Mouse (Mus musculus) E14TG2a.4 (cell line): Measurements from ENCODE around the gene Prpf39.
A peak's percentile ranks its signal among the peaks of the same experiment; 100 is the strongest.

Source experiments
- H3K27me3 ChIP-seq: 2 replicates; pipeline ENCODE4 v1.6.1; 2014; ENCODE audit warnings: low read length, control low read depth; ENCODE audit not compliant: insufficient read depth
- H3K36me3 ChIP-seq: 2 replicates; pipeline ENCODE4 v1.6.1; 2014; ENCODE audit warnings: low read length, control low read depth; ENCODE audit not compliant: insufficient read depth
- H3K4me1 ChIP-seq: replicated peaks from 2 replicates; pipeline ENCODE4 v1.6.1; 2014; ENCODE audit warnings: low read depth, low read length, control low read depth
- H3K4me3 ChIP-seq: replicated peaks from 2 replicates; pipeline ENCODE4 v1.5.1; 2014; ENCODE audit warnings: mild to moderate bottlenecking, low read length
- H3K9me3 ChIP-seq: 2 replicates; pipeline ENCODE4 v1.6.1; 2014; ENCODE audit warnings: low read length, control low read depth
- CTCF ChIP-seq: conservative IDR thresholded peaks from 2 replicates; pipeline ENCODE4 v1.5.1; 2014; ENCODE audit warnings: low read length
- NANOG ChIP-seq: IDR thresholded peaks from 2 replicates; pipeline ENCODE4 v1.6.1; 2014; ENCODE audit warnings: borderline replicate concordance, low read length, mixed read lengths
- POU5F1 ChIP-seq: IDR thresholded peaks from 2 replicates; pipeline ENCODE4 v1.6.1; 2014; ENCODE audit warnings: low read length, borderline replicate concordance

The Prpf39 gene

DNA sequence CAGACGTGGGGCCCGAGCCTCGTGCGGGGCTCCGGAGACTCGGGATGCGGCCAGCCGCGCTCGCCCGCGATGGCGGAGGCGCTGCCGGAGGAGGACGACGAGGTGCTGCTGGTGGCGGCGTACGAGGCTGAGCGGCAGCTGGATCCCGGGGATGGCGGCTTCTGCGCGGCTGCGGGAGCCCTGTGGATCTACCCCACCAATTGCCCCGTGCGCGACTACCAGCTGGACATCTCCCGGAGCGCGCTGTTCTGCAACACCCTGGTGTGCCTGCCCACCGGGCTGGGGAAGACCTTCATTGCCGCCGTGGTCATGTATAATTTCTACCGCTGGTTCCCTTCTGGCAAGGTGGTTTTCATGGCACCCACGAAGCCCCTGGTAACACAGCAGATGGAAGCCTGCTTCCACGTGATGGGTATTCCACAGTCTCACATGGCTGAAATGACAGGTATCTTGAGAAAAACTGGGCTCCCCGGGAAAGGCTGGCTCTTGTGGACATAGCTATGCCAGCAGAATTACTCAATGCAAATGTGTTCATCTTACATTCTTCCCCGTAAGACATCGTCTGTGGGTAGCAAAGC is 39.7 kb downstream of the Prpf39 start:
- H3K4me1 ChIP-seq = peaks cover 51% of the 10 kb centered on the region
- peak overlapping the region; percentile 97 for H3K4me3 ChIP-seq
- TF ChIP-seq POU5F1 (no peak), NANOG (no peak), CTCF (no peak)
- peaks cover 52% of the 10 kb centered on the region for H3K36me3 ChIP-seq
- H3K9me3 ChIP-seq = no peaks in the 10 kb centered on the region
- H3K27me3 ChIP-seq = no peaks in the 10 kb centered on the region

DNA sequence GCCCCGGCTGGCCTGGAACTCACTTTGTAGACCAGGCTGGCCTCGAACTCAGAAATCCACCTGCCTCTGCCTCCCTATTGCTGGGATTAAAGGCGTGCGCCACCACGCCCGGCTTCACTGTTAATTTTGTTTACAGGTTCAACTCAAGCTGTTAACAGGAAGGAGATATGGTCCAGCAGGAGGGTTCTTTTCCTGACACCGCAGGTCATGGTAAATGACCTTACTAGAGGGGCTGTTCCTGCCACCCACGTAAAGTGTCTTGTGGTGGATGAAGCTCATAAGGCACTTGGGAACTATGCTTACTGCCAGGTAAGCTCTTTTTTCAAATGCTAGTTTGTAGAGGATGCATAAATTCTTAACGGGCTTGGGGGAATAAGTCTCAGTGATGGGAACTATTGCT is 40.8 kb downstream of the Prpf39 start:
- Histone ChIP-seq H3K9me3 (no peaks in the 10 kb centered on the region), H3K4me3 (peak overlapping the region; percentile 97), H3K27me3 (no peaks in the 10 kb centered on the region), H3K4me1 (peaks cover 45% of the 10 kb centered on the region), H3K36me3 (peaks cover 50% of the 10 kb centered on the region)
- TF ChIP-seq CTCF (no peak), NANOG (no peak), POU5F1 (no peak)

DNA sequence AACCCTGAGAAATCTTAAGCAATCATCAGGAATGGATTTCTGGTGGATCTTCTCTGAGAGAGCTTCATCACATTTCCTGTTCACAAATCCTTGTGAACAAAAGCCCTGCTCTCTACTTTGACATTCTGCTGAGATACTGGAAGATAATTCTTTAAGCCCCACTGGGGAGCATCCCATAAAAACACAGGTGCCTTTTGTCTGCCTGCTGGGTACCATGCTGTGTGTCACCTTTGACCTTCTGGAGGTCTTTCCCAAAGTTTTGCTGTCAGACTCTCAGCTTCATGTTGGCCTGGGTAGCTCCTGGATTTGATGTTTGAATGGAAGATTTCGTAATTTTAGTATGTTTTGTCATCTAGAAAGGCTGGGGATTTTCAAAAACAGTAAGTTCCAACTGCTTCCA is 72.6 kb downstream of the Prpf39 start:
- peaks cover 73% of the 10 kb centered on the region for H3K4me1 ChIP-seq
- no peak overlapping the region for H3K4me3 ChIP-seq
- H3K9me3 ChIP-seq = no peaks in the 10 kb centered on the region
- H3K36me3 ChIP-seq = peaks cover 63% of the 10 kb centered on the region
- H3K27me3 ChIP-seq = no peaks in the 10 kb centered on the region
- TF ChIP-seq CTCF (no peak), NANOG (peak; percentile 65; the same call in 1 of the 2 replicates)

DNA sequence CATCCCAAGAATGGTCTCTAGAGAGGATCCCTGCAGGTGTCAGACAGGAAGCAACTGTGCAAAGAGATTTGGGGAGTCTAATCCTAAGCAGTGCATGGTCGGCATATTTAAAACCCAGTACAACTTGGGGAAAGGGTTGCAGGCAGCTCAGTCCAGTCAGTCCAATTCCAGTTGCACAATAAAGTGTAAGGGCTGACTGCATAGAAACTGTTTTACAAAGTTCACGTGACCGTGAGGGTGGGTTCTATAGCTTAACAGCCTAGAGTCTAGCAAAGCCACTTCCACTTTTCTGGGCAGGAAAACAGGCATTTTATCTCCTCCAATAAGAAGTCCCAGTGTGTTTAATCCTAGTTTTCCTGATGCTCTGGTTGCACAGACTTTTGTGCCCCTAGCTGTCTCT is 75.4 kb downstream of the Prpf39 start:
- Histone ChIP-seq H3K27me3 (no peaks in the 10 kb centered on the region), H3K4me3 (no peak overlapping the region), H3K9me3 (no peaks in the 10 kb centered on the region), H3K36me3 (peaks cover 60% of the 10 kb centered on the region), H3K4me1 (peaks cover 92% of the 10 kb centered on the region)
- TF ChIP-seq CTCF (no peak), POU5F1 (no peak), NANOG (no peak)

DNA sequence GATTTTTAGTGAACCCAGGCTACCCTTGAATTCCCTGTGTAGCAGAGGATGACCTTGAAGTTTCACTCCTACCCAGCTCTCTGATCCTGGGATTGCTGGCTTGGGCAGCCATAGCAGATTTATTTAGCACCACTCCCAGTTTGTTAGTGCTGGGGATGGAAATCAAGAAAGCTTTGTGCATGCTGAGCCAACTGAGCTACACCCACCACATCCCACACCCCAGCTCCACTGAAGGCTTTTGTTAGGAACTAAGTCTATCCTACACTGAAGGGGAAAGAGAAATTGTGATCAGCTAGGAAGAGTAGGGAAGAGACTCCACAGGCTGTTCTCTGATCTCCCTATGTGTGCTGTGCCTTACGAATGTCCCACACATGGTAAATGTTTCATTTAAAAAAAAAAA is 76.7 kb downstream of the Prpf39 start:
- no peaks in the 10 kb centered on the region for H3K27me3 ChIP-seq
- H3K4me1 ChIP-seq = peaks cover 79% of the 10 kb centered on the region
- TF ChIP-seq NANOG = 0 out of 2 replicates have a peak, but pooled peaks have one; percentile 26
- no peak for TF ChIP-seq POU5F1
- H3K4me3 ChIP-seq = no peak overlapping the region
- H3K36me3 ChIP-seq = peaks cover 58% of the 10 kb centered on the region
- H3K9me3 ChIP-seq = no peaks in the 10 kb centered on the region
